Mouse (Mus musculus) ES-Bruce4 (cell line): Measurements from ENCODE around the gene Rab3gap1. TPM values are rescaled to one million over a fixed set of nuclear protein-coding genes. Genes with fewer than 3 reads are reported as not detected.

ENCODE experiments used
- H3K27ac ChIP-seq: 2 replicates; pipeline ENCODE4 v1.5.1; 2012; ENCODE audit warnings: low read length, inconsistent platforms; ENCODE audit not compliant: insufficient read depth
- H3K27me3 ChIP-seq: 2 replicates; pipeline ENCODE4 v1.6.1; 2012; ENCODE audit warnings: mild to moderate bottlenecking, low read length, inconsistent platforms; ENCODE audit not compliant: control insufficient read depth, poor library complexity, insufficient read depth, severe bottlenecking
- H3K36me3 ChIP-seq: 2 replicates; pipeline ENCODE4 v1.6.1; 2012; ENCODE audit warnings: inconsistent platforms, mild to moderate bottlenecking, low read length, moderate library complexity; ENCODE audit not compliant: control insufficient read depth, poor library complexity, insufficient read depth, severe bottlenecking
- H3K4me1 ChIP-seq: one replicate; pipeline ENCODE4 v1.8.1; 2011; ENCODE audit warnings: low read length; ENCODE audit not compliant: control insufficient read depth, insufficient read depth
- H3K4me3 ChIP-seq: 2 replicates; pipeline ENCODE4 v1.5.1; 2011; ENCODE audit warnings: low read depth, mild to moderate bottlenecking, low read length
- H3K9ac ChIP-seq: 2 replicates; pipeline ENCODE4 v1.6.1; 2012; ENCODE audit warnings: low read depth, mild to moderate bottlenecking, inconsistent platforms; ENCODE audit not compliant: poor library complexity, severe bottlenecking
- H3K9me3 ChIP-seq: replicated peaks from 2 replicates; pipeline ENCODE4 v1.6.1; 2012; ENCODE audit warnings: mild to moderate bottlenecking, low read length, inconsistent platforms; ENCODE audit not compliant: control insufficient read depth, poor library complexity, insufficient read depth, severe bottlenecking
- CTCF ChIP-seq: IDR thresholded peaks from one replicate; pipeline ENCODE4 v1.8.1; 2011; ENCODE audit warnings: low read depth, low read length
- EP300 ChIP-seq: IDR thresholded peaks from 2 replicates; pipeline ENCODE4 v1.6.1; 2011; ENCODE audit warnings: low read depth, low read length; ENCODE audit not compliant: insufficient read depth
- POLR2A ChIP-seq: IDR thresholded peaks from one replicate; pipeline ENCODE4 v1.8.1; 2011; ENCODE audit warnings: low read length; ENCODE audit not compliant: insufficient read depth
- polyA plus RNA-seq: library from polyadenylated mRNA; stranded (reverse); fragments of >200 nt; gene quantifications from 2 replicates; pipeline ENCODE4 v1.2.4, GENCODE M21; 2011; ENCODE audit warnings: low read depth; ENCODE audit not compliant: missing spikeins, insufficient read depth, insufficient read length

The Rab3gap1 gene
- polyA plus RNA-seq, 1 experiment = 28.3 TPM

GRCm38 (mm10) chr1:127913116-127913515 is 44.5 kb downstream of the Rab3gap1 start:
- Histone ChIP-seq H3K9me3 (no peaks in the 10 kb centered on the region), H3K27me3 (no peaks in the 10 kb centered on the region), H3K9ac (no peak overlapping the region), H3K4me1 (no peaks in the 10 kb centered on the region), H3K4me3 (no peak overlapping the region), H3K36me3 (peaks cover 5% of the 10 kb centered on the region), H3K27ac (no peak overlapping the region)
- TF ChIP-seq EP300 (no peak), POLR2A (no peak), CTCF (no peak)

GRCm38 (mm10) chr1:127915316-127915715 is 46.7 kb downstream of the Rab3gap1 start:
- Histone ChIP-seq H3K9me3 (no peaks in the 10 kb centered on the region), H3K9ac (no peak overlapping the region), H3K36me3 (peaks cover 5% of the 10 kb centered on the region), H3K27me3 (no peaks in the 10 kb centered on the region), H3K27ac (no peak overlapping the region), H3K4me1 (no peaks in the 10 kb centered on the region), H3K4me3 (no peak overlapping the region)
- TF ChIP-seq POLR2A (no peak), CTCF (no peak), EP300 (no peak)

GRCm38 (mm10) chr1:127915802-127916201 is 47.2 kb downstream of the Rab3gap1 start:
- peaks cover 5% of the 10 kb centered on the region for H3K36me3 ChIP-seq
- H3K27ac ChIP-seq = no peak overlapping the region
- no peaks in the 10 kb centered on the region for H3K9me3 ChIP-seq
- H3K4me3 ChIP-seq = no peak overlapping the region
- H3K4me1 ChIP-seq = no peaks in the 10 kb centered on the region
- H3K9ac ChIP-seq = no peak overlapping the region
- TF ChIP-seq CTCF (no peak), EP300 (no peak), POLR2A (no peak)
- H3K27me3 ChIP-seq = no peaks in the 10 kb centered on the region

- no peaks in the 10 kb centered on the region for H3K27me3 ChIP-seq
- TF ChIP-seq EP300 (no peak), POLR2A (no peak), CTCF (no peak)
- H3K4me3 ChIP-seq = no peak overlapping the region
- H3K27ac ChIP-seq = no peak overlapping the region
- H3K4me1 ChIP-seq = no peaks in the 10 kb centered on the region
- H3K9me3 ChIP-seq = no peaks in the 10 kb centered on the region
- H3K36me3 ChIP-seq = peaks cover 10% of the 10 kb centered on the region; the same call in 1 of the 2 replicates
- H3K9ac ChIP-seq = no peak overlapping the region
Measured at GRCm38 (mm10) chr1:127933405-127933804, 64.8 kb downstream of the Rab3gap1 start.

GRCm38 (mm10) chr1:127934322-127934721 is 65.7 kb downstream of the Rab3gap1 start:
- Histone ChIP-seq H3K27ac (no peak overlapping the region), H3K9me3 (no peaks in the 10 kb centered on the region), H3K4me3 (no peak overlapping the region), H3K36me3 (peaks cover 14% of the 10 kb centered on the region; the same call in 1 of the 2 replicates), H3K9ac (no peak overlapping the region), H3K27me3 (no peaks in the 10 kb centered on the region), H3K4me1 (no peaks in the 10 kb centered on the region)
- TF ChIP-seq EP300 (no peak), POLR2A (no peak), CTCF (no peak)

GRCm38 (mm10) chr1:127937277-127937676 is 68.7 kb downstream of the Rab3gap1 start:
- Histone ChIP-seq H3K27me3 (no peaks in the 10 kb centered on the region), H3K4me1 (no peaks in the 10 kb centered on the region), H3K27ac (no peak overlapping the region), H3K9me3 (no peaks in the 10 kb centered on the region), H3K4me3 (no peak overlapping the region), H3K36me3 (peaks cover 10% of the 10 kb centered on the region; the same call in 1 of the 2 replicates), H3K9ac (no peak overlapping the region)
- TF ChIP-seq CTCF = no peak
- TF ChIP-seq POLR2A = no peak
- no peak for TF ChIP-seq EP300
